Mouse (Mus musculus): ENCODE measurements at regions not wholly inside any gene's neighbourhood (a gene's known extent, or its start where the extent isn't known, plus 50 kb on each side); places are given as distances from the start of the nearest gene placed in this dataset.

GRCm38 (mm10) chr4:10792628-10793027 is 81.7 kb upstream of the 2610301B20Rik start:
- Histone ChIP-seq H3K36me3 (no peaks in the 10 kb centered on the region), H3K9me3 (no peaks in the 10 kb centered on the region), H3K27me3 (ENCODE audit: insufficient read depth, poor library complexity, severe bottlenecking) (no peaks in the 10 kb centered on the region), H3K4me3 (no peak overlapping the region), H3K27ac (no peak overlapping the region), H3K4me1 (peaks cover 4% of the 10 kb centered on the region; the same call in 1 of the 2 replicates)
- no peak for DNase-seq (ENCODE audit: low spot score)
- WGBS, result 40% methylated on average over 3 of the region's 3 CpGs

GRCm38 (mm10) chr4:10794471-10794870 is 79.8 kb upstream of the 2610301B20Rik start:
- no peak overlapping the region for H3K27ac ChIP-seq
- H3K4me1 ChIP-seq, result peaks cover 4% of the 10 kb centered on the region; the same call in 1 of the 2 replicates
- no peaks in the 10 kb centered on the region for H3K27me3 ChIP-seq (ENCODE audit: insufficient read depth, poor library complexity, severe bottlenecking)
- H3K9me3 ChIP-seq, result no peaks in the 10 kb centered on the region
- H3K36me3 ChIP-seq, result no peaks in the 10 kb centered on the region
- no peak overlapping the region for H3K4me3 ChIP-seq
- no peak for DNase-seq (ENCODE audit: low spot score)
- 68% methylated on average over 3 of the region's 3 CpGs for WGBS

- H3K27ac ChIP-seq, result no peak overlapping the region
- no peaks in the 10 kb centered on the region for H3K4me1 ChIP-seq
- WGBS, result 77% methylated on average over 3 of the region's 3 CpGs
- no peak overlapping the region for H3K4me3 ChIP-seq
- no peaks in the 10 kb centered on the region for H3K36me3 ChIP-seq
- no peaks in the 10 kb centered on the region for H3K9me3 ChIP-seq
- no peaks in the 10 kb centered on the region for H3K27me3 ChIP-seq (ENCODE audit: insufficient read depth, poor library complexity, severe bottlenecking)
- no peak for DNase-seq (ENCODE audit: low spot score)
Observed at GRCm38 (mm10) chr4:10800780-10801553, 73.3 kb upstream of the 2610301B20Rik start.

GRCm38 (mm10) chr4:10804735-10805134 is 69.6 kb upstream of the 2610301B20Rik start:
- no peak overlapping the region for H3K4me3 ChIP-seq
- H3K4me1 ChIP-seq, result no peaks in the 10 kb centered on the region
- H3K36me3 ChIP-seq, result no peaks in the 10 kb centered on the region
- H3K9me3 ChIP-seq, result no peaks in the 10 kb centered on the region
- H3K27me3 ChIP-seq (ENCODE audit: insufficient read depth, poor library complexity, severe bottlenecking), result no peaks in the 10 kb centered on the region
- no peak for DNase-seq (ENCODE audit: low spot score)
- WGBS, result 18% methylated on average over 1 of the region's 1 CpGs
- no peak overlapping the region for H3K27ac ChIP-seq

GRCm38 (mm10) chr4:10807260-10807659 is 67.0 kb upstream of the 2610301B20Rik start:
- no peaks in the 10 kb centered on the region for H3K4me1 ChIP-seq
- no peaks in the 10 kb centered on the region for H3K36me3 ChIP-seq
- no peak overlapping the region for H3K4me3 ChIP-seq
- no peak for DNase-seq (ENCODE audit: low spot score)
- H3K27me3 ChIP-seq (ENCODE audit: insufficient read depth, poor library complexity, severe bottlenecking), result no peaks in the 10 kb centered on the region
- no peak overlapping the region for H3K27ac ChIP-seq
- H3K9me3 ChIP-seq, result no peaks in the 10 kb centered on the region
- WGBS, result 71% methylated on average over 3 of the region's 3 CpGs

- no peak for DNase-seq (ENCODE audit: low spot score)
- Histone ChIP-seq H3K4me3 (no peak overlapping the region), H3K27ac (no peak overlapping the region), H3K9me3 (no peaks in the 10 kb centered on the region), H3K36me3 (no peaks in the 10 kb centered on the region), H3K27me3 (ENCODE audit: insufficient read depth, poor library complexity, severe bottlenecking) (no peaks in the 10 kb centered on the region), H3K4me1 (no peaks in the 10 kb centered on the region)
- 79% methylated on average over 2 of the region's 2 CpGs for WGBS
Observed at GRCm38 (mm10) chr4:10812931-10813330, 61.4 kb upstream of the 2610301B20Rik start.

All from heart, embryonic 10.5 days (tissue).